Mouse (Mus musculus) embryonic facial prominence, embryonic 11.5 days (tissue): ENCODE data around the gene Galnt2. TPM values are rescaled to one million over a fixed set of nuclear protein-coding genes. Genes with fewer than 3 reads are reported as not detected.

Experiments used
- ATAC-seq: fragments of 200-750 bp; cut with Nextera tagmentation; replicated peaks from 2 replicates; pipeline ENCODE4 v1.8.0; 2017; ENCODE audit warnings: low read depth; ENCODE audit not compliant: insufficient number of reproducible peaks, low FRiP score, low TSS enrichment
- DNase-seq: peaks from one replicate; pipeline ENCODE4 v3.0.0-alpha.2; 2015; ENCODE audit warnings: low spot score
- H3K27ac ChIP-seq: fragments of 300-500 bp; sonication (generic); replicated peaks from 2 replicates; pipeline ENCODE4 v1.5.1; 2014; ENCODE audit warnings: mild to moderate bottlenecking, low read depth, low read length, control low read depth
- H3K27me3 ChIP-seq: fragments of 300-500 bp; sonication (generic); 2 replicates; pipeline ENCODE4 v1.6.1; 2014; ENCODE audit warnings: mild to moderate bottlenecking, low read length, moderate library complexity, mixed read lengths; ENCODE audit not compliant: control insufficient read depth, insufficient read depth
- H3K36me3 ChIP-seq: fragments of 300-500 bp; sonication (generic); replicated peaks from 2 replicates; pipeline ENCODE4 v1.6.1; 2014; ENCODE audit warnings: low read depth, mild to moderate bottlenecking, low read length, moderate library complexity, mixed read lengths; ENCODE audit not compliant: control insufficient read depth, insufficient read depth
- H3K4me1 ChIP-seq: fragments of 300-500 bp; sonication (generic); 2 replicates; pipeline ENCODE4 v1.6.1; 2014; ENCODE audit warnings: low read length, mixed read lengths; ENCODE audit not compliant: control insufficient read depth, insufficient read depth
- H3K4me2 ChIP-seq: fragments of 300-500 bp; sonication (generic); 2 replicates; pipeline ENCODE4 v1.6.1; 2014; ENCODE audit warnings: low read depth, mild to moderate bottlenecking, control low read depth, low read length, moderate library complexity
- H3K4me3 ChIP-seq: fragments of 300-500 bp; sonication (generic); 2 replicates; pipeline ENCODE4 v1.5.1; 2014; ENCODE audit warnings: low read depth, low read length, control low read depth
- H3K9ac ChIP-seq: fragments of 300-500 bp; sonication (generic); replicated peaks from 2 replicates; pipeline ENCODE4 v1.6.1; 2014; ENCODE audit warnings: mild to moderate bottlenecking, control low read depth, low read length
- H3K9me3 ChIP-seq: fragments of 300-500 bp; sonication (generic); replicated peaks from 2 replicates; pipeline ENCODE4 v1.6.1; 2016; ENCODE audit warnings: mild to moderate bottlenecking, low read length, inconsistent platforms, mixed read lengths; ENCODE audit not compliant: control insufficient read depth
- WGBS: fragments of 180-500 bp; shearing (Covaris S2); extraction: QIAGEN DNeasy Blood & Tissue Kit; methylation state at CpG from one replicate; pipeline ENCODE4 v1.1.7; 2014; 5-methylcytosine and 5-hydroxymethylcytosine counted together
- polyA plus RNA-seq: library from polyadenylated mRNA; unstranded; fragments of >200 nt; fragmentation: Nextera tagmentation; extraction: Ambion mirVana; gene quantifications from 2 replicates; pipeline ENCODE4 v1.2.1, GENCODE M21; 2014

The Galnt2 gene
- polyA plus RNA-seq, 1 experiment from 2014 or later: 54.7 TPM

GRCm38 (mm10) chr8:124279690-124279985 is 48.4 kb downstream of the Galnt2 start:
- no peak overlapping the region for H3K4me2 ChIP-seq
- WGBS: 92% methylated on average over 5 of the region's 5 CpGs
- H3K9ac ChIP-seq: no peak overlapping the region
- no peaks in the 10 kb centered on the region for H3K27me3 ChIP-seq
- DNase-seq (no peak), ATAC-seq (no peak)
- H3K36me3 ChIP-seq: no peaks in the 10 kb centered on the region
- no peaks in the 10 kb centered on the region for H3K9me3 ChIP-seq
- no peak overlapping the region for H3K4me3 ChIP-seq
- H3K27ac ChIP-seq: no peak overlapping the region
- peaks cover 9% of the 10 kb centered on the region for H3K4me1 ChIP-seq

GRCm38 (mm10) chr8:124281700-124282541 is 50.7 kb downstream of the Galnt2 start:
- 78% methylated on average over 11 of the region's 11 CpGs for WGBS
- no peak for ATAC-seq
- Histone ChIP-seq H3K4me1 (peaks cover 9% of the 10 kb centered on the region), H3K27me3 (no peaks in the 10 kb centered on the region), H3K36me3 (no peaks in the 10 kb centered on the region), H3K27ac (no peak overlapping the region), H3K9me3 (no peaks in the 10 kb centered on the region), H3K9ac (no peak overlapping the region), H3K4me2 (no peak overlapping the region), H3K4me3 (no peak overlapping the region)
- no peak for DNase-seq

GRCm38 (mm10) chr8:124282878-124283630 is 51.9 kb downstream of the Galnt2 start:
- Histone ChIP-seq H3K9ac (no peak overlapping the region; the same call in 1 of the 2 replicates), H3K27me3 (no peaks in the 10 kb centered on the region), H3K9me3 (no peaks in the 10 kb centered on the region), H3K4me1 (peaks cover 9% of the 10 kb centered on the region), H3K4me2 (no peak overlapping the region), H3K36me3 (no peaks in the 10 kb centered on the region), H3K27ac (peak overlapping the region; percentile 75), H3K4me3 (no peak overlapping the region)
- 76% methylated on average over 12 of the region's 12 CpGs for WGBS
- ATAC-seq (no peak), DNase-seq (no peak)

GRCm38 (mm10) chr8:124283644-124284332 is 52.6 kb downstream of the Galnt2 start:
- peak overlapping the region; percentile 75 for H3K27ac ChIP-seq
- no peaks in the 10 kb centered on the region for H3K9me3 ChIP-seq
- no peaks in the 10 kb centered on the region for H3K36me3 ChIP-seq
- H3K9ac ChIP-seq: peak overlapping the region; percentile 11; the same call in 1 of the 2 replicates
- peaks cover 9% of the 10 kb centered on the region for H3K4me1 ChIP-seq
- no peak for ATAC-seq
- H3K27me3 ChIP-seq: no peaks in the 10 kb centered on the region
- H3K4me3 ChIP-seq: no peak overlapping the region
- 42% methylated on average over 11 of the region's 11 CpGs for WGBS
- DNase-seq: no peak
- H3K4me2 ChIP-seq: no peak overlapping the region

- peaks cover 9% of the 10 kb centered on the region for H3K4me1 ChIP-seq
- DNase-seq (peak; percentile 61), ATAC-seq (peak; percentile 87)
- H3K27ac ChIP-seq: peak overlapping the region; percentile 75; the same call in 1 of the 2 replicates
- no peak overlapping the region for H3K4me3 ChIP-seq
- no peaks in the 10 kb centered on the region for H3K27me3 ChIP-seq
- H3K9ac ChIP-seq: 0 out of 2 replicates have a peak overlapping the region, but pooled peaks have one; percentile 11
- 10% methylated on average over 6 of the region's 6 CpGs for WGBS
- no peaks in the 10 kb centered on the region for H3K36me3 ChIP-seq
- no peak overlapping the region for H3K4me2 ChIP-seq
- no peaks in the 10 kb centered on the region for H3K9me3 ChIP-seq
Observed at GRCm38 (mm10) chr8:124284333-124284711, 53.1 kb downstream of the Galnt2 start.

- Histone ChIP-seq H3K4me3 (no peak overlapping the region), H3K9ac (no peak overlapping the region), H3K36me3 (no peaks in the 10 kb centered on the region), H3K4me1 (peaks cover 9% of the 10 kb centered on the region), H3K27ac (peak overlapping the region; percentile 74), H3K4me2 (no peak overlapping the region), H3K27me3 (no peaks in the 10 kb centered on the region), H3K9me3 (no peaks in the 10 kb centered on the region)
- ATAC-seq (no peak), DNase-seq (no peak)
- WGBS: 48% methylated on average over 9 of the region's 9 CpGs
Observed at GRCm38 (mm10) chr8:124284984-124285576, 53.9 kb downstream of the Galnt2 start.

GRCm38 (mm10) chr8:124286461-124287124 is 55.4 kb downstream of the Galnt2 start:
- WGBS: 57% methylated on average over 4 of the region's 4 CpGs
- H3K27me3 ChIP-seq: no peaks in the 10 kb centered on the region
- H3K36me3 ChIP-seq: no peaks in the 10 kb centered on the region
- H3K27ac ChIP-seq: peak overlapping the region; percentile 74; the same call in 1 of the 2 replicates
- peak; percentile 50; the same call in 1 of the 2 replicates for ATAC-seq
- H3K9me3 ChIP-seq: no peaks in the 10 kb centered on the region
- H3K4me1 ChIP-seq: peaks cover 9% of the 10 kb centered on the region
- H3K4me3 ChIP-seq: no peak overlapping the region
- H3K9ac ChIP-seq: peak overlapping the region; percentile 22
- H3K4me2 ChIP-seq: no peak overlapping the region
- peak; percentile 41 for DNase-seq
